Mouse (Mus musculus) intestine, embryonic 14.5 days (tissue): Measurements from ENCODE around the gene Dcaf7. TPM values are rescaled to one million over a fixed set of nuclear protein-coding genes. Genes with fewer than 3 reads are reported as not detected.
"Not testable (repeated sequence)": the region's sequence is repeated elsewhere in the genome, so short reads cannot be mapped to it uniquely, and the experiment has no call there.

Source experiments
- ATAC-seq: fragments of 200-750 bp; cut with Nextera tagmentation; replicated peaks from 2 replicates; pipeline ENCODE4 v1.8.0; 2017; ENCODE audit warnings: low read depth, moderate number of reproducible peaks, moderate TSS enrichment, moderate library complexity; ENCODE audit not compliant: low FRiP score, low TSS enrichment
- DNase-seq: peaks from one replicate; pipeline ENCODE4 v3.0.0-alpha.2; 2018; ENCODE audit warnings: low spot score
- H3K27ac ChIP-seq: fragments of 300-500 bp; sonication (generic); 2 replicates; pipeline ENCODE4 v1.5.1; 2014; ENCODE audit warnings: low read depth, mild to moderate bottlenecking, control low read depth
- H3K27me3 ChIP-seq: fragments of 300-500 bp; sonication (generic); replicated peaks from 2 replicates; pipeline ENCODE4 v1.6.1; 2014; ENCODE audit warnings: low read length, control low read depth; ENCODE audit not compliant: control insufficient read depth, insufficient read depth
- H3K36me3 ChIP-seq: fragments of 300-500 bp; sonication (generic); 2 replicates; pipeline ENCODE4 v1.6.1; 2014; ENCODE audit warnings: low read length, control low read depth; ENCODE audit not compliant: control insufficient read depth, insufficient read depth
- H3K4me1 ChIP-seq: fragments of 300-500 bp; sonication (generic); replicated peaks from 2 replicates; pipeline ENCODE4 v1.6.1; 2014; ENCODE audit warnings: low read length, control low read depth, mixed read lengths; ENCODE audit not compliant: control insufficient read depth, insufficient read depth
- H3K4me2 ChIP-seq: fragments of 300-500 bp; sonication (generic); 2 replicates; pipeline ENCODE4 v1.6.1; 2014; ENCODE audit warnings: low read length
- H3K4me3 ChIP-seq: fragments of 300-500 bp; sonication (generic); 2 replicates; pipeline ENCODE4 v1.5.1; 2014; ENCODE audit warnings: low read depth, low read length, control low read depth, mixed read lengths
- H3K9ac ChIP-seq: fragments of 300-500 bp; sonication (generic); 2 replicates; pipeline ENCODE4 v1.6.1; 2014; ENCODE audit warnings: mild to moderate bottlenecking, low read length
- H3K9me3 ChIP-seq: fragments of 300-500 bp; sonication (generic); 2 replicates; pipeline ENCODE4 v1.6.1; 2016; ENCODE audit warnings: low read length, control low read depth; ENCODE audit not compliant: control insufficient read depth
- WGBS: fragments of 180-500 bp; shearing (Covaris S2); extraction: QIAGEN DNeasy Blood & Tissue Kit; methylation state at CpG from one replicate; pipeline ENCODE4 v1.1.7; 2014; 5-methylcytosine and 5-hydroxymethylcytosine counted together
- polyA plus RNA-seq: library from polyadenylated mRNA; unstranded; fragments of >200 nt; fragmentation: Nextera tagmentation; extraction: Ambion mirVana; gene quantifications from 2 replicates; pipeline ENCODE4 v1.2.1, GENCODE M21; 2014

Dcaf7 gene
- polyA plus RNA-seq, 1 experiment from 2014 or later = 62.2 TPM

DNA sequence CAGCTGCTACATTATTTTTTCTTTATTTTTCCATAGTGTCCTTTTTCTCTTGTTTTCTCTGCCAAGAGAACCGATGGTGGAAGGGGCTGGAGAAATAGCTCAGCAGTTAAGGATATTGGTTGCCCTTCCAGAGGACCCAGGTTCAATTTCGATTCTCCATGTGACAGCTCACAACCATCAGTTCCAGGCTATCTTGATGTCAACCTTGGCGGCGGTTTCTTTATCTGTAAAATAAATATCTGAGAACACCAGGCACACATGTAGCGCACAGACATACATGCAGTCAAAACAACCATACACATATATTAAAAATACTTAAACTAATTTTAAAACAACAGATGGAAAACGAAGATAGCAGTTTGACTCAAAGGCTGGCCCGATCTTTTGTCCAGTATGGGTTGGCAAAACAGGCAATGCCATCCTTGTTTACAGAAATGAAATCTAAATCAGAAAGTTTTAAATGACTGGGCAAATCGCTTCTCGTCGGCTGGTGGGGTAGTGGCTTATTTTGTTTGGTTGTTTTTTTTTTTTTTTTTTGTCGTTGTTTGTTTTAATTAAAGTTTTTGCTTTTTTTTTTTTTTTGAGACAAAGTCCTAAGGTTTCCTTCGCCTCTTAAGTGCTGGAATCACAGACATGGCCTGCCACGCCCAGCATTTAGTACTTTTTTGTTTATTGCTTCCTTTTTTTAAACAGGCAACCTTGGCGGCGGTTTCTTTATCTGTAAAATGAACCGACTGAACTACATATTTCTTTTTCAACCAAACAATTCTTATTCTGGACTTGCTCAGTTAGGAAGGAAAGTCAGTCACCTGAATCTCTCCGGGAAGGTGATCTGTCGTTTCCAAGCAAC, 28.6 kb downstream of the Dcaf7 start:
- H3K36me3 ChIP-seq = no peaks in the 10 kb centered on the region
- H3K27ac ChIP-seq = peak overlapping the region; percentile 85
- H3K4me3 ChIP-seq = peak overlapping the region; percentile 76
- no peaks in the 10 kb centered on the region for H3K27me3 ChIP-seq
- WGBS = 40% methylated on average over 18 of the region's 18 CpGs
- H3K9me3 ChIP-seq = no peaks in the 10 kb centered on the region
- peak overlapping the region; percentile 98 for H3K4me2 ChIP-seq
- 0 out of 2 replicates have a peak, but pooled peaks have one; percentile 16 for ATAC-seq
- no peak for DNase-seq
- peak overlapping the region; percentile 50 for H3K9ac ChIP-seq
- no peaks in the 10 kb centered on the region; the same call in 1 of the 2 replicates for H3K4me1 ChIP-seq

- Histone ChIP-seq H3K27ac (peak within 1 kb of the TSS; percentile 85), H3K4me2 (peak within 1 kb of the TSS; percentile 98), H3K4me1 (no peaks in the 10 kb centered on the region; the same call in 1 of the 2 replicates), H3K27me3 (no peaks in the 10 kb centered on the region), H3K9ac (peak within 1 kb of the TSS; percentile 83), H3K9me3 (no peaks in the 10 kb centered on the region), H3K4me3 (peak within 1 kb of the TSS; percentile 76), H3K36me3 (no peaks in the 10 kb centered on the region)
- WGBS = under 1% methylated on average over 49 of the region's 49 CpGs
- ATAC-seq (peak; percentile 98), DNase-seq (peak; percentile 99)
Measured at GRCm38 (mm10) chr11:106065923-106066571, 29.4 kb downstream of the Dcaf7 start, which contains the start of gene Taco1. Gene Taco1 (plus strand): TSS chr11:106066061.

DNA sequence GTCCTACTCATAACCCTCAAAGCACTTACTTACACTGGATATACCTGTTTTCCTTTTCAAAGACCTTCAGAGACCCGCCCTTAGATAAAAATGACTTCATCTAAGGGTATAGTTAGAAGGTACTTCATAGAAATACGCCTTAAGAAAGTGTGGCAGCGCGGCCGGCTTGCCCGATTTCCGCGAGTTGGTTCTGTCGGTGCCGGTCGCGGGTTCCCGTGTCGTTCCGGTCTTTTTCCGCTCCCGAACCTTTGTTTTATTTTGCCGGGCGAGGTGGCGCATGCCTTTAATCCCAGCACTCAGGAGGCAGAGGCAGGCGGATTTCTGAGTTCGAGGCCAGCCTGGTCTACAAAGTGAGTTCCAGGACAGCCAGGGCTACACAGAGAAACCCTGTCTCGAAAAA, 29.9 kb downstream of the Dcaf7 start:
- H3K4me2 ChIP-seq = peak overlapping the region; percentile 98
- H3K9ac ChIP-seq = peak overlapping the region; percentile 83
- H3K27ac ChIP-seq = peak overlapping the region; percentile 85
- H3K9me3 ChIP-seq, H3K4me1 ChIP-seq, ATAC-seq, H3K36me3 ChIP-seq, H3K27me3 ChIP-seq: not testable (repeated sequence)
- DNase-seq = peak; percentile 76
- H3K4me3 ChIP-seq = peak overlapping the region; percentile 76
- 17% methylated on average over 23 of the region's 23 CpGs for WGBS

GRCm38 (mm10) chr11:106073774-106074173, 37.1 kb downstream of the Dcaf7 start:
- Histone ChIP-seq H3K9me3 (no peaks in the 10 kb centered on the region), H3K27ac (no peak overlapping the region), H3K36me3 (peaks cover 23% of the 10 kb centered on the region), H3K4me1 (no peaks in the 10 kb centered on the region), H3K27me3 (no peaks in the 10 kb centered on the region), H3K9ac (no peak overlapping the region), H3K4me2 (no peak overlapping the region), H3K4me3 (no peak overlapping the region)
- WGBS = 90% methylated on average over 3 of the region's 3 CpGs
- DNase-seq (no peak), ATAC-seq (no peak)

DNA sequence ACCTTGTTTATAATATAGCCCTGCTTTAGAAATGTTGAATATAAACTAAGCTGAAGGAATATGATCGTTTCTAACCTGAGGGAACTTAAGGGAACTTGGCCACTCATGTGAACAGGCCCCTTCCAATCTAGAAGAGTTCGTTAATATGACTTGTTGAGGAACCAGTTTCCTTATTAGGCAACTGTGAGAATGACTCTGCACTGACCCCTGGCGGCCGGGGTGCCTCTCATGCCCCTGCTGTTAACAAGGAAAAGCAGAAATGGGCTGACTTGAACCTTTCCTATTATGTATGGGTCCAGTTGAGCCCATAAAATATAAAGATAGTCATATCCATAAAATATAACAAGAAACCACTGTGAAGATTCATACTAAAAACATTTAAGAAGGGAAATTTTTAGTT, 39.6 kb downstream of the Dcaf7 start:
- Histone ChIP-seq H3K27me3 (no peaks in the 10 kb centered on the region), H3K27ac (no peak overlapping the region), H3K36me3 (peaks cover 23% of the 10 kb centered on the region), H3K9me3 (no peaks in the 10 kb centered on the region), H3K4me1 (no peaks in the 10 kb centered on the region), H3K4me3 (no peak overlapping the region), H3K9ac (no peak overlapping the region), H3K4me2 (no peak overlapping the region)
- peak; percentile 94 for DNase-seq
- ATAC-seq = no peak
- 3% methylated on average over 4 of the region's 4 CpGs for WGBS

DNA sequence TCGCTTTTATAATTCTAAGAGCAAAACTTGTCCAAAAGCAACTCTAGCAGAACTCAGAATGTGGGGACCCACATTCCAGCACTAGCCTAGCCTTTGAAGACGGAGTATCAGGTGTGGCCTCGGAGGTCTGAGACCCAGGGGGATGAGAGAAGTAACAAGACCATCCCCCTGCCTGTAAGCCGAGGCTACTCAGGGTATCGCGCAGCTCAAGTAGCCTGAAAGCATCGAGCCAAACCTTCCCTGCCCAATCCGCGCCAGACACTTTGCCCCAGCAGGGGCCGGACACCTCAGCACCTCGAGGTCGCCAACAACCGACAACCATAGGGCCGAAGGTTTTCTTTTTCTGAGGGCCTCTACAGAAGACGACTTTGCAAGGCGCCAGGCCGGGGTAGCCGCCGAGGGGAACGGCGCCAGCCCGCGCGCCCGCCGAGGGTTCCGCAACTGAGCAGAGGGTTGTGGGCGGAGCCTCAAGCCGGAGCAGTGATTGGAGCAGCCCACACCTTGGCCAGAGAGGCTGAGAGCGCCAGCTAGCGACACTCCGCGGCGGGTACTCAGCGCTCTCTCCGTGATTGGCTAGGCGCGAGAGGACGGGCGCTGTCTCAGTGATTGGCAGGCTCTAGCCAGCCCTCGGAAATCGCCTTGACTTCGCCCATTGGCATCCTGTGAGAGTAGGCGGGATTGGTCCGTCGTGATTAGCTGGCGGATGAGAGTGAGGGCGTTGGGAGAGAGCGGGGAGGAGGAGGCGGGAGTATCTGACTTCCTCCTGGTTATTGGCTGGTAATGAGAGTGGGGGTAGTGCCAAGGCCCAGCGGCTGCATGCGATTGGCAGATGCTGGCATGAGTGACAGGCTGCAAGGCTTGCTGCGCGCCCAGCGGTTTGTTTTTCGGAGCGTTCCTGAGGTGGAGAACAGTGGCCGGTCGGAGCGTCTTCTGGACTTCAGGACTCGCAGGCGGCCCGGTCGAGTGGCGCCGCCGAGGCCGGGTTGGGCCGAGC, 47.3 kb downstream of the Dcaf7 start, which contains the start of gene Map3k3:
TSS of gene Map3k3 (plus strand) at position 906 of the 994 bp plus-strand sequence.
- H3K27ac ChIP-seq = peak within 1 kb of the TSS; percentile 97
- WGBS = 1% methylated on average over 63 of the region's 69 CpGs

GRCm38 (mm10) chr11:106084911-106085561, 48.4 kb downstream of the Dcaf7 start:
- Histone ChIP-seq H3K9ac (peak overlapping the region; percentile 80), H3K36me3 (no peaks in the 10 kb centered on the region), H3K9me3 (no peaks in the 10 kb centered on the region), H3K4me1 (peaks cover 14% of the 10 kb centered on the region), H3K27ac (peak overlapping the region; percentile 97), H3K4me3 (peak overlapping the region; percentile 83), H3K4me2 (peak overlapping the region; percentile 58), H3K27me3 (no peaks in the 10 kb centered on the region)
- ATAC-seq (peak; percentile 67), DNase-seq (peak; percentile 92)
- WGBS = 0% methylated on average over 48 of the region's 61 CpGs

More for the DNA sequence above, 47.3 kb downstream of the Dcaf7 start, which contains the start of gene Map3k3:
- Histone ChIP-seq H3K4me2 (peak within 1 kb of the TSS; percentile 76), H3K36me3 (no peaks in the 10 kb centered on the region), H3K9me3 (no peaks in the 10 kb centered on the region), H3K4me3 (peak within 1 kb of the TSS; percentile 83), H3K27me3 (no peaks in the 10 kb centered on the region), H3K9ac (peak within 1 kb of the TSS; percentile 80), H3K4me1 (peaks cover 14% of the 10 kb centered on the region)
- ATAC-seq (peak; percentile 100), DNase-seq (peak; percentile 94)
